Mouse (Mus musculus): ENCODE data around the gene Lcn10. TPM values are rescaled to one million over a fixed set of nuclear protein-coding genes. Genes with fewer than 3 reads are reported as not detected.
"Not testable (repeated sequence)": the region's sequence is repeated elsewhere in the genome, so short reads cannot be mapped to it uniquely, and the experiment has no call there.

Gene Lcn10
- not detected for total RNA-seq (2021)
- long read RNA-seq = 0 reads

GRCm38 (mm10) chr2:25682426-25682825, at the start of gene Lcn10:
Lcn10 (plus strand) TSS chr2:25682726.
- DNase-seq (ENCODE audit: low spot score in 2 of 2) = no peak

DNA sequence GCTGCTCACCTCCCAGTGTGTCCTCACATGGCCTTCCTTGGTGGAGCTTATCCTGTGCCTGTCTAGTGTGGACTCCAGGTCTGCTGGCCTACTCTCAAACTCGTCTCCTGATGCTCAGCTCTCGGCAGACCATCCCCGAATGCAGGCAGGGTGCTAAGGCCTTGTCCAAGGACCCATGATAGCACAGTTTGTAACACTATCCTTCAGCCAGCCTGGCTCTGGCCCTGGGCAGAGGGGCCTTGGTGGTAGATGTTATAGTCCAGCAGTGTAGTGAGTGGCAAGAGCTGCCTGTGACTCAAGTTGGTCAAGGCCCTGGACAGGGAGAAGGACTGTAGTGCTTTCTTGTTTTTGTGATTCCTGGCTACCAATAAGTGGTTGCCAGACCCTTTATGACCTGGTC, 48.9 kb upstream of the Lcn10 start:
- DNase-seq (ENCODE audit: low spot score in 2 of 2) = no peak

DNA sequence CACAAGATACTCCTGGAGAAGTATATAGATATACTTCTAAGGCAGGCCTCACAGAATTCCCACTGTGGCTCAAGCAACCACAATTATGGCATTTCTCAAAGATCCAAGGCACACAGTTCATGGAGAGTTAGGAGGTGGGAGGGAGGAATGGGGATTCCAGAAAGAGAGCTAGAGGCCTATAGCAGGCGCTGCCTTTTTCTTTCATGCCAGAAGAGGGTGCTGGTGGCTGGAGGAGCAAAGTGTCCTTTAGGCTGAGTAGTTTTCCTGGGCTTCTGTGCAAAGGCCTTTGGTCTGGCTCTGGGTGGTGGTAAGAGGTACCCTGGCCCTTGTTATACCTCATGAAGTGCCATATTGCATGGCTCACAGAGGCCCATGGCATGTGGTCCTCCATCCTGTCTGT, 48.5 kb upstream of the Lcn10 start:
- DNase-seq (ENCODE audit: low spot score in 2 of 2) = no peak

DNA sequence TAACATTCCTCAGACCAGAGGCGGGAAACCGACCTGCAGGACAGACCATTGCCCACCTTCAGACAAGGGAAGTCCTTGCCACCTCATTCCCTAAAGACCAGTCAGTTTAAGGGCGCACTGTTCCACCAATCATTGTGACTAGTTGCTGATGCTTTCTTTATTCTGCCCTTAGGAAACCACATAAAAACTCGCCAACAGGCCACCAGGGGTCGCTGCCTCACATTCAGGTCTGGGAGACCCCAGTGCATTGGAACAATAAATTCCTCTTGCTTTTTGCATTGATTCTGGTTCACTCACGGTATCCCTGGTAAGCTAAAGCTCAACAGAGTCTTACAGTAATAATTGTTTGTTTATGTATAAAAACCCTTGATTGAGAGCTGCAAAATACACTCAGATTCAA, 42.6 kb upstream of the Lcn10 start:
- DNase-seq (ENCODE audit: low spot score in 2 of 2) = peak in 1 of 2 experiments; percentile 47

GRCm38 (mm10) chr2:25652902-25653301, 29.6 kb upstream of the Lcn10 start, which contains the start of gene Lcn8:
Lcn8 (plus strand) TSS chr2:25653120.
- no peak for DNase-seq (ENCODE audit: low spot score in 2 of 2)

DNA sequence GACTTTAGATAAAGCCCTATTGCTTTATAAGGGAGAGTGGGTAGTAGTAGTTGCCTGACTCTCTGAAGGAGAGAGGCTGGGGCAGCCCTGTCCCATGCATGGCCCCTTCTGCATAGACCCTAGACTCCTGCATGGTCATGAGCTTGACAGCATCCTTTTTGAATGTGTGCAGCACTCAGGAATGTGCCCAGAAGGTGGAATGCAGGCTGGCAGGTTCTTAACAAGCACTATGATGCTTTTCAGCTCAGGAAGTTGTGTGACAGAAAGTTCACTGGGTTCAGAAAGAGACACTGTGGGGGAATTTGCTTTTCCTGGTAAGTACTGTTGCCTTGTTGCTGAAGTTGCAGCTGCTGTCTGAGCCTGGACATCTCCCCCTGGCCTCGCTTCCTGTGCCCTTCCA, 28.0 kb upstream of the Lcn10 start:
- DNase-seq (ENCODE audit: low spot score in 2 of 2) = no peak

DNA sequence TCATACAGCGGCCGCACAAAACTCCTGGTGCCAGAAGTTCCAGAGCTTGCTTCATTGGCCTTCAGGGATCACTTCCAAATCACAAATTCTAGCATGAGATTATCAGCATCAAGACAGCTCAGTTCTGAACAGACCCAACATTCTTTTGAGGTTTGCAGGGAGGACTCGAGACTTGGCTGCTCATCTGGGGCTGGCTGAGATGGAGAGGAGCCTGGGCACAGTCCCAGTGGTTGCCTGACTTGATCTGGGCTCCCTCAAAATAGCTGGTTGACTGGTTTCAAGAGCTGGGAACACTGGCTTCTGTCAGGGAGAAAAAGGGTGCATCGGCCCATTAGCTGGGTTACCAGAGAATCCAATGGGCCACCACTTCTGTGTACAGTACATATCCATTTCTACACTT, 25.8 kb upstream of the Lcn10 start:
- DNase-seq (ENCODE audit: low spot score in 2 of 2) = peak in 1 of 2 experiments; percentile 4

- no peak for DNase-seq (ENCODE audit: low spot score in 2 of 2)
Measured at GRCm38 (mm10) chr2:25657246-25657645, 25.3 kb upstream of the Lcn10 start.

- no peak for DNase-seq (ENCODE audit: low spot score in 2 of 2)
Measured at GRCm38 (mm10) chr2:25657652-25658051, 24.9 kb upstream of the Lcn10 start, which contains the start of gene Lcn5. Lcn5 (plus strand) TSS chr2:25657952.

GRCm38 (mm10) chr2:25660279-25660678, 22.2 kb upstream of the Lcn10 start:
- no peak for DNase-seq (ENCODE audit: low spot score in 2 of 2)

DNA sequence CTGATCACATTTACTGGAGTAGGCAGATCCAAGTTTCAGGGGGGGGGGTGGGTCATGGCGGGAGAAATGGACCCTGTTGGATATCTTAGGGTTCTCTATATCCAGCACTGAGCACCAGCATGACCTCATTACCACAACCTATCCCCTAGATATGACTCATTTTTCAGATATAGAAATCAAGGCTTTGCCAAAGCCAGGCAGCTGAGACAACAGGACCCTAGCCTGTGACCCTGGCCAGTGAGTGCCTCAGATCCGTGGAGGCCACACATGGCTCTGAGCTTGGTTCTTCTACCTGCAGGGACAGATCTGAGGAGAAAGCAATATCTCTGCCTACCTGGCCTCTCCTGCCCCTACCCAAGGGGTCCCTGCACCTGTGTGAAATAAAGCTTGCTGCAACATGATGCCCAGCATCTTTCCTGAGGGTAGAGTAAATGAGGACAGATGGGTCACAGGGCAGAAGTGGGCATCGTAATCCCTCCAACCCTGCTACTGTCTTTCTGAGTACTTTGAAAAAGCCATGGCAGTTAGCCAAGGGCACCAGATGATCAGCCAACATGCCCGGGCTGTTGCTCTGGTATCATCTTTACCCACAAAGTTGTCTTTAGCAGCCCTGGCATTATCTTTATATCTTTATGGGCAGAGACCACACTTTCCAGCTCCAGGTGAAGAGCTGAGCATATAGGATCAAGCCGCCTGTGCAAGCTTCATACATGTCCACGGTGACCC, 21.1 kb upstream of the Lcn10 start:
- DNase-seq (ENCODE audit: low spot score in 2 of 2) = no peak

DNA sequence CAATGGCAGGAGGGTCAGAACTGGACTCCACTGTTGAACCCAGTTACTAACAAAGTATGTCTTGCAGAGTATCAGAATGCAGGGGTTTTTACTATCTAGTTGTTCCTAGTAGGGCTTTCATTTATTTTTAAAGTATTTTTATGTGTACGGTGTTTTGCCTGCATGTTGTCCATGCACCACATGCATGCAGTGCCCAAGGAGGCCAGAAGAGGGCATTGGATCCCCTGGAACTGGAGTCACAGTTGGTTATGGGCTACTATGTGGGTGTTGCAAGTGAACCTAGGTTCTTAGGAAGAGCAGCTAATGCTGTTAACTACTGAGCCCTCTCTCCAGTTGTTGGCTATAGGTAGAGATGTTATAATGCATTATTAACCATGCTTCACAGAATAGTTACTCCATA, 19.0 kb upstream of the Lcn10 start:
- DNase-seq (ENCODE audit: low spot score in 2 of 2) = peak in 1 of 2 experiments; percentile 57

DNA sequence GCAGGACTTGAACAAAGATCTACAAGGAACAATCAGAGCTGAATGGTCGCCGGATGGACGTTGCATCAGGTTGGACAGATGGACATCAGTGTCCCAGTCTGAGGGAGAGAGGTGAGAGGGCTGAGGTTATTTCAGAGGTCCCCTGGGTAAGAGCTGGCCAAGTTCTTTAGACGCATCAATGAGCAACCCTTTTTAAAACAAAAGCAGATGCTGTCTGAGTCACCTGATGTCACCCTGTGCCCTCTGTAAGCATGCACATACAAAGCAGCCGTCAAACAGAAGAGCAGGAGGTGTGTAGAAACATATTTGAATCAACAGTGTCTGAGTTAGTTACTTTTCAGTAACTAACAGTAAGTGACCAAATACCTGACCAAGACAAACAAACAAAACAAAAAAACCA, 18.4 kb upstream of the Lcn10 start:
- DNase-seq (ENCODE audit: low spot score in 2 of 2) = no peak

GRCm38 (mm10) chr2:25666516-25666915, 16.0 kb upstream of the Lcn10 start:
- DNase-seq (ENCODE audit: low spot score in 2 of 2) = no peak

GRCm38 (mm10) chr2:25676486-25676885, 6.0 kb upstream of the Lcn10 start, which contains the start of gene Lcn6:
Lcn6 (plus strand) TSS chr2:25676786.
- no peak for DNase-seq (ENCODE audit: low spot score in 2 of 2)

DNA sequence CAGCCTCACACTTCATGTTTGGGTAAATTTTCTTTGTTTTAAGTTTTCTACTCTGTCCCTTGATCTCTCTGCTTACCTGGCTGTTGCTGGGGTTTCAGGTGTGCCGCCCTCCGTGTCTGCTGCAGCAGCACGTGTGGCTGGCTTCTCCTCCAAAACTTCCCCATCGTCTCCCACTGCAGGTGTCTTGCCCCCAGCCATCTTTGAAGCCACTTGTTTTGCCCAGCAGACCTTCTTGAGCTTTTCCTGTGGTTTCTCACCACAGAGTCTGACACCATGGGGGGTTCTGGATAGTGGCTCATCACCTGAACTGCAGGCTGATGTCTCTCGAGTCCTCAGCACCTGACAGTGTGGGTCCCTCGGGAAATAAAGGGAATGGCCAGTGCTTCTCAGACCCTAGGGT, 3.0 kb upstream of the Lcn10 start:
- no peak for DNase-seq (ENCODE audit: low spot score in 2 of 2)

GRCm38 (mm10) chr2:25686941-25687340, 4.4 kb downstream of the Lcn10 start:
- DNase-seq (ENCODE audit: low spot score in 2 of 2) = no peak

DNA sequence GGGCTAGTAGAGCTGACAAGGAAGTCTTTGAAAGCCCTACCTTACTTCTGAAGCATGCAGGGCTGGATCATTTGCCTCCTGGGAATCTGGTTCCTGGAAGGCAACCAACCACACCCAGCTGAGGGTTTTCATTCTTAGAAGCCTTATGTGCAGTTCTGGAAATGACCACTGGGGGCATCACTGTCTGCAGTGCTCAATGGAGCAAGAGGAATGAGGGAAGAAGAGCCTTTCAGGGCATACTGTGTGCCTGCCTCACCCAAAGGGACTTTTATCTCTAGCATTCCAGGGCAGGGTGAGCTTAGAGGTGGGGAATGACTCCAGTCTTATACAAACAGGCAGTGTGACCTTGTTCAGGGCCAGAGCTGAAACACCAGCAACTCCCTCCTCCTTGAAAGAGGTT, 12.1 kb downstream of the Lcn10 start:
- DNase-seq (ENCODE audit: low spot score in 2 of 2) = peak in 1 of 2 experiments; percentile 71

GRCm38 (mm10) chr2:25696951-25697350, 14.4 kb downstream of the Lcn10 start:
- DNase-seq (ENCODE audit: low spot score in 2 of 2) = no peak

DNA sequence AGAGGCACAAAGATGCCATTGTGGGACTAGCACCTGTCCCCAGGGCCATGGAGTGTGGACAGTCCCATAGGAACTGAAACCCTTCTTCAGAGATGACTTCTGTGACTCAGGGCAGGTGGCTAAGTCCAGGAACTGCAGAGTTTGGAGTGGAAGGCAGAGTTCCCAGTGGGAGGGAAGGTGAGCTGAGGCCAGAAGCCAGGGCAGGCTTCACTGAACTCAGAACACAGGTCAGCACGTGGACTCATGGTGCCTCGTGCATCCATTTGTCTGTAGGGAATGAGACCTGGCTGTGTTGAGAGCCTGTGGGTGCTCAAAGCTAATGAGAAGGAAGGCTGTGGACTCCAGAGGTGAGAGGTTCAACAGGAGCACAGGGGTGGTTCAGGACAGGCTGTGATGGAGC, 16.2 kb downstream of the Lcn10 start:
- no peak for DNase-seq (ENCODE audit: low spot score in 2 of 2)

- not testable (repeated sequence) for DNase-seq (ENCODE audit: low spot score in 2 of 2)
Measured at GRCm38 (mm10) chr2:25699743-25700142, 17.2 kb downstream of the Lcn10 start, which contains the start of gene Obp2a. Obp2a (plus strand) TSS chr2:25700043.

GRCm38 (mm10) chr2:25701001-25701400, 18.5 kb downstream of the Lcn10 start:
- DNase-seq (ENCODE audit: low spot score in 2 of 2) = no peak

DNA sequence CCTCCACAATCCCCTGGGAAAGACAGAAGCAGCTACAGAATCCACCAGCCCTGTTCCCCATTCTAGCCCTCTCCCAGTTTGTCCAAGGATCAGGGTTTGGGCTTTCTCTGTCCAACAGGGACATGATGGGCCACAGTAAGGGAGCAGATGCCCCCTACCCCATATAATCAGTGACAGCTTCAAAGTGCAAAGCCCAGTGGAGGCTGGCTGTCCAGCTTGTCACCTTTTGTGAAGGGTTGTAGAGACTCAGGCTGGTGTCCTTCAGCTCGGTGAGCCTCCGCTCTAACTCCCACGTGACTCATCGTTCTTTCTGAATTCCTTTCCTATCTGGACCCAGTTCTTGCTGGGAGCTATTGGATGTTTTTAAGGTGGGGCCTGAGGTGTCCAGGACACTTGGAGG, 21.2 kb downstream of the Lcn10 start:
- no peak for DNase-seq (ENCODE audit: low spot score in 2 of 2)

Measured in layer of hippocampus, adult 18-20 months (tissue).